In the genomic region with DNA sequence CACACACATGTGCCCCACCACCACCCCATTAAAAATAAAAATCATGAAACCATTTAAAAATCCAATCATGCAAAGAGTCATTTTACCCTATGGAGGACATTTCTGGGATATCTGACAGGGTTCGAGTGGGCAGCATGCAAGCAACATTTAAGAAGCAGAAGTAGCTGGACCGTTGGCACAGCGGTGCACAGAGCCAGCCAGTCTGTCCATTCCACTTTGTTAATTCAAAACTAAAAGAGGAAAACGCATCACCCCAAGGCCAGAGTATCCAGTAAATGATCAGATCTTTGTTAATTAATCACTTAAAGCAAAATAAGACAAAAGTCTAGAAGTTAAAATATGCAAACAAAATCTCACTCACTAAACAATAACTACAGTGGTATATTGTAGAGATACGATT, we compare ENCODE assay signal across 14 mouse cellular contexts. TPM values are rescaled to one million over a fixed set of nuclear protein-coding genes. Genes with fewer than 3 reads are reported as not detected.
DNase-seq lines count a peak whose midpoint lies in the region; ATAC-seq and TF ChIP-seq lines count a peak whose summit lies in the region.
"Had no signal": no experiment of that assay in that cellular context is flagged by ENCODE, and none has a peak within 500 bp of the region (broad histone marks: within the 10 kb centered on the region; RNA-seq: fewer than 3 reads in every experiment).

No protein-coding gene starts in this region.

- WGBS in heart, adult 2 months: 85% methylated on average over 5 of the region's 5 CpGs
- 70% methylated on average over 5 of the region's 5 CpGs for WGBS in liver, postnatal 0 days (ENCODE audit: insufficient replicate concordance)
- WGBS in liver, embryonic 11.5 days: 83% methylated on average over 5 of the region's 5 CpGs
- 73% methylated on average over 5 of the region's 5 CpGs for WGBS in kidney, embryonic 15.5 days
- 76% methylated on average over 5 of the region's 5 CpGs for WGBS in macrophage (ENCODE audit: missing documents)

- H3K27ac ChIP-seq in heart, adult 2 months: peak overlapping the region; percentile 44
- H3K27ac ChIP-seq in liver, postnatal 0 days (ENCODE audit: low read depth): peak overlapping the region; percentile 35; the same call in 1 of the 2 replicates
- H3K27ac ChIP-seq in liver, embryonic 11.5 days (ENCODE audit: low read depth, low read length): no peak overlapping the region
- peak overlapping the region; percentile 68 for H3K27ac ChIP-seq in kidney, embryonic 15.5 days
- H3K27ac ChIP-seq in macrophage: peak overlapping the region; percentile 90

- no peak overlapping the region for H3K4me3 ChIP-seq in heart, adult 2 months
- H3K4me3 ChIP-seq in liver, postnatal 0 days (ENCODE audit: low read depth, low read length): no peak overlapping the region
- H3K4me3 ChIP-seq in liver, embryonic 11.5 days (ENCODE audit: low read depth, low read length): no peak overlapping the region
- no peak overlapping the region for H3K4me3 ChIP-seq in kidney, embryonic 15.5 days (replicated peaks)
- no peak overlapping the region for H3K4me3 ChIP-seq in macrophage (ENCODE audit: inconsistent target)

- H3K9me3 ChIP-seq in liver, postnatal 0 days (ENCODE audit: low read length): no peaks in the 10 kb centered on the region
- no peaks in the 10 kb centered on the region for H3K9me3 ChIP-seq in liver, embryonic 11.5 days (ENCODE audit: control insufficient read depth, low read length)
- no peaks in the 10 kb centered on the region for H3K9me3 ChIP-seq in kidney, embryonic 15.5 days (replicated peaks)

- TF ChIP-seq POLR2A in heart, adult 2 months (IDR thresholded peaks at IDR 0.05; ENCODE audit: insufficient read depth, low read depth, low read length): no peak

- H3K4me1 ChIP-seq in heart, adult 2 months (ENCODE audit: control insufficient read depth, insufficient read depth, low read length): peaks cover 2% of the 10 kb centered on the region
- peaks cover 6% of the 10 kb centered on the region; the same call in 1 of the 2 replicates for H3K4me1 ChIP-seq in liver, postnatal 0 days (ENCODE audit: insufficient read depth)
- peaks cover 4% of the 10 kb centered on the region; the same call in 1 of the 2 replicates for H3K4me1 ChIP-seq in liver, embryonic 11.5 days (replicated peaks; ENCODE audit: control insufficient read depth, insufficient read depth, low read length)
- peaks cover 26% of the 10 kb centered on the region for H3K4me1 ChIP-seq in kidney, embryonic 15.5 days

- H3K27me3 ChIP-seq in heart, adult 2 months (ENCODE audit: control insufficient read depth, insufficient read depth, low read length): no peaks in the 10 kb centered on the region
- no peaks in the 10 kb centered on the region for H3K27me3 ChIP-seq in liver, postnatal 0 days (ENCODE audit: insufficient read depth, low read length)
- H3K27me3 ChIP-seq in liver, embryonic 11.5 days (replicated peaks; ENCODE audit: control insufficient read depth, insufficient read depth, low read length): no peaks in the 10 kb centered on the region
- no peaks in the 10 kb centered on the region for H3K27me3 ChIP-seq in kidney, embryonic 15.5 days
- H3K27me3 ChIP-seq: CH12.LX had no signal

- H3K79me2 ChIP-seq in heart, adult 2 months (replicated peaks; ENCODE audit: control insufficient read depth, insufficient read depth, low read length): no peaks in the 10 kb centered on the region
- no peaks in the 10 kb centered on the region for H3K79me2 ChIP-seq in macrophage (ENCODE audit: inconsistent target)

- no peak for TF ChIP-seq EP300 in heart, adult 2 months (IDR thresholded peaks at IDR 0.05; ENCODE audit: insufficient read depth, low read depth, low read length)
- no peak for TF ChIP-seq EP300 in liver, postnatal 0 days (IDR thresholded peaks at IDR 0.05; ENCODE audit: low read depth)

- no peak for TF ChIP-seq CTCF in heart, adult 2 months (IDR thresholded peaks at IDR 0.05)
- TF ChIP-seq CTCF in liver, postnatal 0 days (IDR thresholded peaks at IDR 0.05; ENCODE audit: low read depth): no peak

- H3K9ac ChIP-seq in heart, adult 2 months (ENCODE audit: low read depth, low read length): no peak overlapping the region
- no peak overlapping the region for H3K9ac ChIP-seq in liver, postnatal 0 days (replicated peaks)
- no peak overlapping the region for H3K9ac ChIP-seq in liver, embryonic 11.5 days (ENCODE audit: low read depth, low read length)
- H3K9ac ChIP-seq in kidney, embryonic 15.5 days: no peak overlapping the region
- H3K9ac ChIP-seq: forebrain, postnatal 0 days had no signal

- intact Hi-C loops in heart, adult 2 months (cut with DNase I): loop anchor here (2.0 kb wide), 1 partner anchor 47 kb away; the partner anchor contains the start of gene Lpin2
- intact Hi-C loops in heart, postnatal 14 days (cut with DNase I): no loop called here

- no peak for ATAC-seq in liver, postnatal 0 days
- ATAC-seq in liver, embryonic 11.5 days (replicated peaks; ENCODE audit: low FRiP score): no peak
- no peak for ATAC-seq in kidney, embryonic 15.5 days (replicated peaks; ENCODE audit: low FRiP score)
- ATAC-seq: forebrain, postnatal 0 days had no signal

- no peak overlapping the region for H3K4me2 ChIP-seq in liver, postnatal 0 days (ENCODE audit: low read depth, low read length)
- no peak overlapping the region for H3K4me2 ChIP-seq in liver, embryonic 11.5 days
- H3K4me2 ChIP-seq in kidney, embryonic 15.5 days: no peak overlapping the region

- peak in 1 of 2 experiments; percentile 1 for DNase-seq in heart, adult 2 months
- DNase-seq in heart, postnatal 14 days: no peak
- peak; percentile 3 for DNase-seq in liver, postnatal 0 days
- no peak for DNase-seq in liver, embryonic 11.5 days (ENCODE audit: low spot score)
- no peak for DNase-seq in gastrocnemius, postnatal 25 days
- DNase-seq: adrenal gland, postnatal 14 days; cerebellum, adult 11-12 months; cerebellum, postnatal 14 days; embryo, embryonic 11 days; forebrain, postnatal 0 days; thymus, postnatal 25 days had no signal

- H3K36me3 ChIP-seq in heart, adult 2 months (ENCODE audit: control insufficient read depth, insufficient read depth, low read length): no peaks in the 10 kb centered on the region
- no peaks in the 10 kb centered on the region for H3K36me3 ChIP-seq in liver, postnatal 0 days (replicated peaks; ENCODE audit: insufficient read depth, low read length)
- no peaks in the 10 kb centered on the region for H3K36me3 ChIP-seq in liver, embryonic 11.5 days (ENCODE audit: control insufficient read depth, insufficient read depth, low read length)
- no peaks in the 10 kb centered on the region for H3K36me3 ChIP-seq in kidney, embryonic 15.5 days
- H3K36me3 ChIP-seq in macrophage (ENCODE audit: inconsistent target): no peaks in the 10 kb centered on the region

RNA-seq across cellular contexts. Expression of gene Lpin2, which starts 46.5 kb away (rescaled TPM):
- 10 to 100 TPM in 1 of 2 experiments, 1 to 10 TPM in 1; 6.0 to 13.1 TPM for total RNA-seq in heart, adult 2 months (2021)
- polyA plus RNA-seq in heart, adult 2 months (2012; rRNA removed): 3.4 and 4.7 TPM in 2 replicates
- total RNA-seq in heart, postnatal 14 days (2021): 10 to 100 TPM; 11.0 to 11.4 TPM
- 34.0 and 44.5 TPM in 2 replicates for polyA plus RNA-seq in liver, postnatal 0 days (2015; fragmentation: Nextera tagmentation; extraction: Ambion mirVana)
- 37.7 and 37.9 TPM in 2 replicates for polyA plus RNA-seq in liver, embryonic 11.5 days (2014; fragmentation: Nextera tagmentation; extraction: Ambion mirVana)
- polyA plus RNA-seq in kidney, embryonic 15.5 days (2015; fragmentation: Nextera tagmentation; extraction: Ambion mirVana): 70.7 and 75.3 TPM in 2 replicates
- 1,000 to 10,000 TPM in 5 of 26 experiments, 100 to 1,000 TPM in 21; 253 to 2,419 (median 417) TPM for total RNA-seq in macrophage (2018; cell fraction: chromatin; rRNA removed)
- 100 to 1,000 TPM in 4 of 26 experiments, 10 to 100 TPM in 22; 34.6 to 197 (median 49.3) TPM for total RNA-seq in macrophage (2018; cell fraction: cytosol; rRNA removed)
- total RNA-seq in macrophage (2018; cell fraction: nucleus; rRNA removed): 100 to 1,000 TPM; 124 to 913 (median 217) TPM
- 40.1 to 42.3 TPM (median 40.3 TPM) in 3 replicates for polyA plus RNA-seq in macrophage (2018)
- 1 to 10 TPM; 4.0 to 4.9 TPM for total RNA-seq in gastrocnemius, postnatal 25 days (2021)
